Mouse (Mus musculus): ENCODE results near the gene Sirpa.

The Sirpa gene

GRCm38 (mm10) chr2:129652616-129653015 is 60.0 kb downstream of the Sirpa start:
- DNase-seq (ENCODE audit: low spot score), result no peak

DNA sequence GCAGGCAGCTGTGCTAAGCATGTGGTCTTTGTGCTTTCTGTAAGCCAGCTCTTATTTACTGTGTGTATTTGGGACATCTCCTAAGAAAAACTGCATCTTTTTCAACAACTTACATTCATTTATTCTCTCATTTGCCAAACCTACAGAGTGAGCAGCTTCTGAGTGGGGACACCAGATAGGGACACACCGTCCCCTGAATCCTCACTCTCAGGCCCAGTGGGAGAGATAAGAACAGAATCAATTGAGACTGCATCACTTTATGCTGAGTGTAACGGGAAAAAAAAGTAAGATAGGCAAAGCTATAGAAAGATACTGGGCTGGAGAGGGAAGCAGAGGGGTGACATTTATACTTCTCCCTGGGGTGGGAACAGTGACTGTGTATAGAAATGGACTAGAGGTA is 61.0 kb downstream of the Sirpa start:
- no peak for DNase-seq (ENCODE audit: low spot score)

DNA sequence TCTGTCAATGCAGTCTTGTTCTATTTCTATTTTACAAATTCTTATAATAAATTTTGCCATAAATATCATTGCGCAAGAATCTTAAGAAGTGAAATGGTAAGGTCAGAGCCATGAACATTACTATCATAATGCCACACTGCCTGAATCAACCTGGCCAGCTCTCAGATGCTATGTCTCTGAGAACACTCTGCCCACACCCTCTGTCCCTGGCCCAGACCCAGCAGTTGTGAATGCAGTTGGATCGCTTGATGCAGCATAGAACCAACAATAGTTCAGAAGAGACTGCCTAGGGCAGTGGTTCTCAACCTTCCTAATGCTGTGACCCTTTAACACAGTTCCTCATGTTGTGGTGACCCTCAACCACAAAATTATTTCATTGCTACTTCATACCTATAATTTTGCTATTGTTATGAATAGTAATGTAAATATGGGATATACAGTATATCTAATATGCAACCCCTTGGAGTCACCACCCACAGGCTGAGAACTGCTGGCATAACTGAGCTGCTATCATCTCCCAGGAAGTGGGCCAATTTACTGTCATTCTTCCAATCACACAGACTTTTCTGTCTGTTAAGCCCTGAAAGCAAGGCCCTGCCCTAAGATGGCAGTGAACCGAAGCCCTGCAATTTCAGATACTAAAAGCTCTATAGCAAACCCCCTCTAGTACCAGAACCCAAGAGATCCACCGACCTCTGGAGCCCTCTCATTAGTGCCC is 61.8 kb downstream of the Sirpa start:
- DNase-seq (ENCODE audit: low spot score), result no peak

DNA sequence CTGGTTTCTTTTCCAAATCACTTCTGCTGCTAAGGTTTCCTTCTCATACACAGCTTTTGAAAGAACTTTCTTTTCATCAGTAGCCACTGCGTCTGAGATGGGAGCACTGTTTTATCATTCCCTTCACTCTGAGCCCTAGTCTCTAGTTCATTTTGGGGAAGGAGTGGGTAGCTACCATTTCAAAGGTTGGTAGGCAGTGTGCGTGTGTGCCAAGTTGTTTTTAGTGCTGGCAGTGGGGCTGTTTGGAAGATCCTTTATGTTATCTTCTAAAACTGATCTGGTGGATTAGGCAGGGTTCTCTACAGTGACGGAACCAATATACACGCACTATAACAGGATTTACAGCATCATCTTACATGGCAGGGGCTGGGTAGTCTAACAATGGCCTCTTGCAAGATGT is 62.4 kb downstream of the Sirpa start:
- DNase-seq (ENCODE audit: low spot score), result no peak

DNA sequence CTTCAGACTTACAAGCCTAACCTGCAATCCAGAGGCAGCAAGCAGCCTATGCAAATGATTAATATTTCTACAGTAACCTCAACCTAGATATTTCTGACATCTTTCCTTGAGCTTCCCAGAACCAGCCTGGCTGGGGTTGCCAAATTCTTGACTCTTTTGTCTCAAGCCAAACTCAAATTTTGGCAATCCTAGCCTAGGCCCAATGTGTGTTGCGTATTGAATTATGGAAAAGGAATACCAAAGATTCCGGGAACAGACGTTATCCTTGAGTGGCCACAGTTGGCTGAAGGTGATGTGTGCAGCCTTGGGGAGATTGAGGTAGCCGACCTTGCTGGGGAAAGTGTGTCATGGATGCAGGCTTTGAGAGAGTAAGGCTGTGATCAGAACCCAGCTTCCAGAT is 66.2 kb downstream of the Sirpa start:
- DNase-seq (ENCODE audit: low spot score), result no peak

- DNase-seq (ENCODE audit: low spot score), result no peak
These were observed 67.4 kb downstream of the Sirpa start for GRCm38 (mm10) chr2:129660020-129660419.

DNA sequence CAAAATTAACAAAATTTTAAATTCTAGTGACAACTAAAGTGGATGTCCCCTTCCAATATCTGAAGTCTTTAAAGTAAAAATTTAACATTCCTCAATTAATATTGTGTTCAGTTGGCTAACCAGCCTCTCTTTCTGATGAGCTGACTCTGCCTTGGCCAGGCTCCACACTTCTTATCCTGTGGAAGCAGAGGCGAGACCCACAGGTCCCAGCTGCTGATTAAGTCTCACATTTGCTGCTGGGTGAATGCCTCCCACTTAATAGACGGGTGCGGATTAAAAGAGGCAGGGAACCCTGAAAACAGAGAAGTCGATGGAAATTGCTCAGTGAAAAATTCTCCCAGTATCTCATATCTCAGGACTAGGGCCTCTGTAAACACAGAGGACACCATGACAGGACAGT is 69.8 kb downstream of the Sirpa start:
- no peak for DNase-seq (ENCODE audit: low spot score)

DNA sequence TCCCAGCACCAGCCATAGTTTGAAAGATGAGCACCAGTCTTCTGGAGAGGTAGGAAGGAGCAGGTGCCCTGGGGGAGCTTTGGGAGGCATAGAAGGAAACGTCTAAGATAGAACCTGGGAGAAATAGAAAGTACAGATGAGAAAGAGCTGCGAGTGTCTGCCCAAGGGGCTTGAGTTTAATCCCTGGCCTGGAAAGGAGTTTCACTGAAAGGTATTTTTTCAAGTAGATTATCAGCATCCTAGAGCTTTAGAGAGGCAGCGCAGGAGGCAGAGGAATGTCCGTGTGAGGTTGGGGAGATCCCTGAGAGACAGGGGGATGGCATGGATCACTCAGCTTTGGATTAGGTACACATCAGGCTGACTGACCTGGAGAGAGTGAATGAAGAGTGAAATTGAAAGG is 79.3 kb downstream of the Sirpa start:
- DNase-seq (ENCODE audit: low spot score), result no peak

GRCm38 (mm10) chr2:129674935-129675634 is 82.5 kb downstream of the Sirpa start:
- peak; percentile 42 for DNase-seq (ENCODE audit: low spot score)

DNA sequence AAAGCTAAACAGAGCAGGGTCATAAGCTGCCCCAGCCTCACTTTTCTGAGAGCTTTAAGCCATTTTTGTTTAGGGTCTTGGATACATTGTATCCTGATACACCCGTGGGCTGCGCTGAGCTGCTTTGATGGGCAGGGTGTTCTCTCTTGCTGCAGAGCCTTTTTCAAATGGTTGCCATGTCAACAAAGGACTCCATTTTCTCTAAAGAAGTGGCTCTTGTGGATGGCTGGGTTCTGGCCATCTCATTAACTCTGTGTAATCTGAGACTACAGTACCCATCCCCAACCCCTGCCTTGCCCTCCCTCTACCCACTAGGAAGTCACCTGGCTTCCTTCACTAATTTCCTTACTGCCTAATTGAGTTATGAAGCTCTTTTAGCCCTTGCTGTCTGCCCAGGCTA is 85.0 kb downstream of the Sirpa start:
- DNase-seq (ENCODE audit: low spot score), result no peak

DNA sequence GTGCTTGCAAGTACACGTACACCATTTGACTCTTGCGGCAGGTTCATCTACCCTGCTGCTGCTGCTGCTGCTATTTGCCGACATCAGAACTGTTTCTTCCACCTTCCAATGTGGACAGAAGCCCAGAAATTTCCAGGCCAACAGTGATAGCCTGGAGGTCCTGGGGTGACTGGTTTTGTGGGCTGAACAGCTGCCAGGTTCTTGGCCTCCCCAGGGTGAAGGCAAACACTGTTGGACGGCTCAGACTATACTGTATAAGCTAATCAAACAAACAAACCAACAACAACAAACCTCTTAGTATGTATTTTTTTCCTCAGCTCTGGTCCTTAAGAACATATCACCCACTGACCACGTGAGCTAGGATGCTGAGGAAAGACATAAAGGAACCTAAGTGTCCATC is 86.4 kb downstream of the Sirpa start:
- DNase-seq (ENCODE audit: low spot score), result no peak

DNA sequence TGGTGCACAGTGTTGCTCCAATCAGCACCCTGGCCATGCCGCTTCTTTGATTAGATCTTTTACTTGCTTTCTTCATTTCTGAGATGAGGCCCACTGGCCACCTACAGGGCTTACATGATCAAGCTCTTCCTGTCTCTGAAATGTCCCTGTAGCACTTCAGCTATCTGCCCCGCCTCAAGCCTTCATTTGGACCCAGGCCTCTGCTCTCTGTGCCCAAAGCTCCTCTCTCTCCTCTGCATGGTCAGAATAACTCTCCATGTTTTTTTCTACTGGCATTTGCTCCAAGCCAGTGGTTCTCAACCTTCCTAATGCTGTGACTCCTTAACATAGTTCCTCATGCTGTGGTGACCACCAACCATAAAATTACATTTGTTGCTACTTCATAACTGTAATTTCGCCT is 87.6 kb downstream of the Sirpa start:
- no peak for DNase-seq (ENCODE audit: low spot score)

All from left cerebral cortex, adult 11 months (tissue).